Mouse (Mus musculus) MEL (cell line): ENCODE measurements at regions not wholly inside any gene's neighbourhood (a gene's known extent, or its start where the extent isn't known, plus 50 kb on each side); places are given as distances from the start of the nearest gene placed in this dataset.

ENCODE experiments used
- DNase-seq: peaks from one replicate; pipeline ENCODE4 v3.0.0; 2011; ENCODE audit warnings: low read depth, low spot score
- H3K27ac ChIP-seq: 2 replicates; pipeline ENCODE4 v1.5.1; 2012; ENCODE audit warnings: low read depth, mild to moderate bottlenecking, control low read depth, low read length, moderate library complexity; ENCODE audit not compliant: control insufficient read depth
- H3K27me3 ChIP-seq, 2 experiments: fragments of 150-350 bp in 1 of 2; sonication (generic) in 1 of 2; 2 replicates each; pipeline ENCODE4 v1.6.1; 2012; ENCODE audit warnings: low read length in 2 of 2, mild to moderate bottlenecking in 2 of 2, improper control_type of control experiment in 1 of 2, moderate library complexity in 1 of 2; ENCODE audit not compliant: insufficient read depth in 2 of 2, control insufficient read depth in 1 of 2
- H3K36me3 ChIP-seq, 2 experiments: 2 replicates each; pipeline ENCODE4 v1.6.1; 2012 to 2014; ENCODE audit warnings: low read length in 2 of 2, improper control_type of control experiment in 1 of 2, inconsistent platforms in 1 of 2, mild to moderate bottlenecking in 1 of 2; ENCODE audit not compliant: insufficient read depth in 2 of 2, control insufficient read depth in 1 of 2
- H3K4me1 ChIP-seq, 2 experiments: fragments of 150-350 bp in 1 of 2; sonication (generic) in 1 of 2; 2 replicates each; pipeline ENCODE4 v1.6.1; 2012; ENCODE audit warnings: low read length in 2 of 2, improper control_type of control experiment in 1 of 2, mild to moderate bottlenecking in 1 of 2; ENCODE audit not compliant: insufficient read depth in 2 of 2, control insufficient read depth in 1 of 2
- H3K4me3 ChIP-seq, 2 experiments: fragments of 150-350 bp in 1 of 2; sonication (generic) in 1 of 2; 2 replicates each; pipeline ENCODE4 v1.5.1; 2012; ENCODE audit warnings: low read depth in 2 of 2, low read length in 2 of 2, mild to moderate bottlenecking in 2 of 2, moderate library complexity in 2 of 2, control low read depth in 1 of 2, improper control_type of control experiment in 1 of 2; ENCODE audit not compliant: control insufficient read depth in 1 of 2, insufficient read depth in 1 of 2
- H3K79me2 ChIP-seq: 2 replicates; pipeline ENCODE4 v1.6.1; 2012; ENCODE audit warnings: mild to moderate bottlenecking, low read length, moderate library complexity; ENCODE audit not compliant: control insufficient read depth, poor library complexity, insufficient read depth
- H3K9ac ChIP-seq: 2 replicates; pipeline ENCODE4 v1.6.1; 2012; ENCODE audit warnings: low read depth, mild to moderate bottlenecking, control low read depth, low read length, moderate library complexity; ENCODE audit not compliant: control insufficient read depth, poor library complexity, severe bottlenecking
- H3K9me3 ChIP-seq: fragments of 150-350 bp; sonication (generic); replicated peaks from 2 replicates; pipeline ENCODE4 v1.6.1; 2012; ENCODE audit warnings: mild to moderate bottlenecking, low read length, improper control_type of control experiment, moderate library complexity; ENCODE audit not compliant: insufficient read depth
- BHLHE40 ChIP-seq: IDR thresholded peaks from 2 replicates; pipeline ENCODE4 v1.6.1; 2012; ENCODE audit warnings: low read depth, mild to moderate bottlenecking, inconsistent platforms, low read length, improper control_type of control experiment, borderline replicate concordance
- CHD1 ChIP-seq: IDR thresholded peaks from 2 replicates; pipeline ENCODE4 v1.6.1; 2012; ENCODE audit warnings: low read depth, mild to moderate bottlenecking, inconsistent platforms, low read length, improper control_type of control experiment
- CHD2 ChIP-seq: IDR thresholded peaks from 2 replicates; pipeline ENCODE4 v1.6.1; 2011; ENCODE audit warnings: low read length, improper control_type of control experiment
- CTCF ChIP-seq, 3 experiments: IDR thresholded peaks in 2 of 3; conservative IDR thresholded peaks in 1 of 3; 2 replicates each; pipeline ENCODE4 v1.5.1; 2011 to 2012; ENCODE audit warnings: low read length in 3 of 3, low read depth in 2 of 3, mild to moderate bottlenecking in 2 of 3, improper control_type of control experiment in 1 of 3, inconsistent platforms in 1 of 3, mixed read lengths in 1 of 3, moderate library complexity in 1 of 3; ENCODE audit not compliant: control insufficient read depth in 1 of 3, insufficient read depth in 1 of 3, poor library complexity in 1 of 3, severe bottlenecking in 1 of 3
- ELF1 ChIP-seq: IDR thresholded peaks from 2 replicates; pipeline ENCODE4 v1.6.1; 2014; ENCODE audit warnings: low read depth, mild to moderate bottlenecking, inconsistent platforms, low read length, improper control_type of control experiment, moderate library complexity
- EP300 ChIP-seq, 2 experiments: IDR thresholded peaks; 2 replicates each; pipeline ENCODE4 v1.6.1; 2011; ENCODE audit warnings: improper control_type of control experiment in 2 of 2, low read length in 2 of 2, low read depth in 1 of 2, mild to moderate bottlenecking in 1 of 2
- ETS1 ChIP-seq: IDR thresholded peaks from 2 replicates; pipeline ENCODE4 v1.6.1; 2012; ENCODE audit warnings: low read depth, mild to moderate bottlenecking, inconsistent platforms, low read length, improper control_type of control experiment, moderate library complexity
- GABPA ChIP-seq: IDR thresholded peaks from 2 replicates; pipeline ENCODE4 v1.6.1; 2012; ENCODE audit warnings: low read depth, mild to moderate bottlenecking, inconsistent platforms, low read length, improper control_type of control experiment, moderate library complexity
- GATA1 ChIP-seq: IDR thresholded peaks from 2 replicates; pipeline ENCODE4 v1.6.1; 2011; ENCODE audit warnings: low read depth, low read length, improper control_type of control experiment
- HCFC1 ChIP-seq: IDR thresholded peaks from 2 replicates; pipeline ENCODE4 v1.6.1; 2012; ENCODE audit warnings: low read depth, mild to moderate bottlenecking, inconsistent platforms, low read length, improper control_type of control experiment, moderate library complexity
- JUND ChIP-seq: IDR thresholded peaks from 2 replicates; pipeline ENCODE4 v1.6.1; 2011; ENCODE audit warnings: low read depth, mild to moderate bottlenecking, improper control_type of control experiment, low read length
- KAT2A ChIP-seq: conservative IDR thresholded peaks from 2 replicates; pipeline ENCODE4 v1.6.1; 2012; ENCODE audit warnings: low read depth, low read length, improper control_type of control experiment, inconsistent platforms
- MAZ ChIP-seq: IDR thresholded peaks from 2 replicates; pipeline ENCODE4 v1.6.1; 2012; ENCODE audit warnings: low read depth, mild to moderate bottlenecking, inconsistent platforms, low read length, improper control_type of control experiment
- MEF2A ChIP-seq: IDR thresholded peaks from 2 replicates; pipeline ENCODE4 v1.6.1; 2014; ENCODE audit warnings: low read depth, mild to moderate bottlenecking, inconsistent platforms, low read length, improper control_type of control experiment; ENCODE audit not compliant: poor library complexity, insufficient replicate concordance, severe bottlenecking; ENCODE audit errors: extremely low read depth
- MXI1 ChIP-seq: IDR thresholded peaks from 2 replicates; pipeline ENCODE4 v1.6.1; 2011; ENCODE audit warnings: mild to moderate bottlenecking, low read depth, low read length, improper control_type of control experiment
- NELFE ChIP-seq: IDR thresholded peaks from 2 replicates; pipeline ENCODE4 v1.6.1; 2011; ENCODE audit warnings: low read depth, low read length, improper control_type of control experiment
- NRF1 ChIP-seq: IDR thresholded peaks from 2 replicates; pipeline ENCODE4 v1.6.1; 2014; ENCODE audit warnings: low read depth, mild to moderate bottlenecking, inconsistent platforms, low read length, improper control_type of control experiment, moderate library complexity; ENCODE audit not compliant: poor library complexity, insufficient read depth, severe bottlenecking
- POLR2A ChIP-seq, 2 experiments: IDR thresholded peaks; 2 replicates each; pipeline ENCODE4 v1.6.1; 2011 to 2012; ENCODE audit warnings: low read length in 2 of 2, mild to moderate bottlenecking in 2 of 2, control low read depth in 1 of 2, improper control_type of control experiment in 1 of 2, low read depth in 1 of 2, moderate library complexity in 1 of 2; ENCODE audit not compliant: control insufficient read depth in 1 of 2, insufficient read depth in 1 of 2, poor library complexity in 1 of 2
- POLR2AphosphoS2 ChIP-seq: IDR thresholded peaks from 2 replicates; pipeline ENCODE4 v1.6.1; 2011; ENCODE audit warnings: low read length, improper control_type of control experiment
- RAD21 ChIP-seq: IDR thresholded peaks from 2 replicates; pipeline ENCODE4 v1.6.1; 2011; ENCODE audit warnings: mild to moderate bottlenecking, low read depth, low read length, improper control_type of control experiment
- RCOR1 ChIP-seq: IDR thresholded peaks from 2 replicates; pipeline ENCODE4 v1.6.1; 2012; ENCODE audit warnings: low read depth, mild to moderate bottlenecking, inconsistent platforms, low read length, improper control_type of control experiment
- SIN3A ChIP-seq: IDR thresholded peaks from 2 replicates; pipeline ENCODE4 v1.6.1; 2012; ENCODE audit warnings: low read length, improper control_type of control experiment, inconsistent platforms
- SMC3 ChIP-seq: IDR thresholded peaks from 2 replicates; pipeline ENCODE4 v1.6.1; 2011; ENCODE audit warnings: low read depth, low read length, improper control_type of control experiment
- TBP ChIP-seq: IDR thresholded peaks from 2 replicates; pipeline ENCODE4 v1.8.0; 2011; ENCODE audit warnings: low read depth, low read length, improper control_type of control experiment
- TCF12 ChIP-seq: IDR thresholded peaks from 2 replicates; pipeline ENCODE4 v1.6.1; 2014; ENCODE audit warnings: low read depth, mild to moderate bottlenecking, inconsistent platforms, low read length, improper control_type of control experiment, moderate library complexity
- UBTF ChIP-seq: IDR thresholded peaks from 2 replicates; pipeline ENCODE4 v1.6.1; 2012; ENCODE audit warnings: low read depth, mild to moderate bottlenecking, inconsistent platforms, low read length, improper control_type of control experiment, moderate library complexity, borderline replicate concordance; ENCODE audit not compliant: insufficient read depth
- USF1 ChIP-seq: IDR thresholded peaks from 2 replicates; pipeline ENCODE4 v1.6.1; 2014; ENCODE audit warnings: low read depth, mild to moderate bottlenecking, inconsistent platforms, low read length, improper control_type of control experiment, moderate library complexity
- ZKSCAN1 ChIP-seq: IDR thresholded peaks from 2 replicates; pipeline ENCODE4 v1.6.1; 2012; ENCODE audit warnings: low read depth, mild to moderate bottlenecking, inconsistent platforms, low read length, improper control_type of control experiment, moderate library complexity
- ZMIZ1 ChIP-seq: IDR thresholded peaks from 2 replicates; pipeline ENCODE4 v1.6.1; 2012; ENCODE audit warnings: low read depth, mild to moderate bottlenecking, inconsistent platforms, low read length, improper control_type of control experiment, moderate library complexity
- ZNF384 ChIP-seq: IDR thresholded peaks from 2 replicates; pipeline ENCODE4 v1.6.1; 2012; ENCODE audit warnings: low read depth, mild to moderate bottlenecking, inconsistent platforms, low read length, improper control_type of control experiment

- Histone ChIP-seq H3K9ac (no peak overlapping the region), H3K79me2 (no peaks in the 10 kb centered on the region), H3K27me3 (no peaks in the 10 kb centered on the region), H3K9me3 (no peaks in the 10 kb centered on the region), H3K4me1 (no peaks in the 10 kb centered on the region), H3K27ac (no peak overlapping the region), H3K4me3 (no peak overlapping the region), H3K36me3 (no peaks in the 10 kb centered on the region)
- TF ChIP-seq ETS1 = no peak
- no peak for TF ChIP-seq GABPA
- no peak for TF ChIP-seq UBTF
- TF ChIP-seq ZMIZ1 = no peak
- no peak for TF ChIP-seq EP300 (IDR thresholded peaks at IDR 0.05; ENCODE audit: low read depth in 1 of 2, low read length in 2 of 2)
- no peak for TF ChIP-seq RAD21
- TF ChIP-seq USF1 = no peak
- TF ChIP-seq MXI1 = no peak
- no peak for TF ChIP-seq NRF1
- no peak for TF ChIP-seq NELFE
- no peak for TF ChIP-seq CHD2
- TF ChIP-seq KAT2A = no peak
- TF ChIP-seq ZNF384 = no peak
- no peak for TF ChIP-seq RCOR1
- no peak for TF ChIP-seq TBP
- TF ChIP-seq ZKSCAN1 = no peak
- TF ChIP-seq CHD1 = no peak
- TF ChIP-seq SMC3 = no peak
- no peak for DNase-seq
These were observed 58.7 kb upstream of the Mme start for GRCm38 (mm10) chr3:63182411-63183166.

GRCm38 (mm10) chr3:63187836-63188440 is 53.4 kb upstream of the Mme start:
- H3K9me3 ChIP-seq = no peaks in the 10 kb centered on the region
- DNase-seq = no peak
- H3K4me3 ChIP-seq = no peak overlapping the region
- H3K27ac ChIP-seq = no peak overlapping the region
- TF ChIP-seq CHD2 = no peak
- TF ChIP-seq SIN3A = no peak
- no peak for TF ChIP-seq POLR2AphosphoS2
- no peak for TF ChIP-seq HCFC1
- TF ChIP-seq TCF12 = no peak
- TF ChIP-seq CTCF (IDR thresholded peaks at IDR 0.05 in 2 of 3, conservative IDR thresholded peaks at IDR 0.05 in 1 of 3; ENCODE audit: control insufficient read depth in 1 of 3, insufficient read depth in 1 of 3, low read depth in 2 of 3, low read length in 3 of 3, poor library complexity in 1 of 3, severe bottlenecking in 1 of 3) = no peak
- TF ChIP-seq MXI1 = no peak
- no peak for TF ChIP-seq MEF2A
- no peak for TF ChIP-seq MAZ
- TF ChIP-seq GABPA = no peak
- TF ChIP-seq RAD21 = no peak
- TF ChIP-seq ZMIZ1 = no peak
- no peak for TF ChIP-seq ZKSCAN1
- TF ChIP-seq BHLHE40 = no peak
- TF ChIP-seq ELF1 = no peak
- no peak for TF ChIP-seq GATA1
- no peak for TF ChIP-seq KAT2A
- TF ChIP-seq SMC3 = no peak
- no peak for TF ChIP-seq JUND
- TF ChIP-seq POLR2A (IDR thresholded peaks at IDR 0.05; ENCODE audit: control insufficient read depth in 1 of 2, insufficient read depth in 1 of 2, low read depth in 1 of 2, low read length in 2 of 2, poor library complexity in 1 of 2) = no peak
- no peaks in the 10 kb centered on the region for H3K27me3 ChIP-seq
- H3K4me1 ChIP-seq = no peaks in the 10 kb centered on the region
- no peaks in the 10 kb centered on the region for H3K36me3 ChIP-seq
- no peak overlapping the region for H3K9ac ChIP-seq
- no peaks in the 10 kb centered on the region for H3K79me2 ChIP-seq
